Mouse (Mus musculus) heart, embryonic 14.5 days (tissue): ENCODE measurements at regions not wholly inside any gene's neighbourhood (a gene's known extent, or its start where the extent isn't known, plus 50 kb on each side); places are given as distances from the start of the nearest gene placed in this dataset.

Experiments used
- ATAC-seq: fragments of 200-750 bp; cut with Nextera tagmentation; 2 replicates; pipeline ENCODE4 v1.8.0; 2017; ENCODE audit warnings: low read depth, moderate TSS enrichment; ENCODE audit not compliant: insufficient number of reproducible peaks, insufficient read depth, low FRiP score
- H3K27ac ChIP-seq, 2 experiments: fragments of 200-500 bp in 1 of 2; fragments of 300-500 bp in 1 of 2; sonication (generic) in 1 of 2; replicated peaks in 1 of 2; 2 replicates each; pipeline ENCODE4 v1.5.1; 2012 to 2014; ENCODE audit warnings: low read depth in 2 of 2, low read length in 2 of 2, control low read depth in 1 of 2, mild to moderate bottlenecking in 1 of 2, mixed read lengths in 1 of 2; ENCODE audit not compliant: control insufficient read depth in 1 of 2, insufficient read depth in 1 of 2
- H3K27me3 ChIP-seq: fragments of 300-500 bp; sonication (generic); 2 replicates; pipeline ENCODE4 v1.6.1; 2014; ENCODE audit warnings: mild to moderate bottlenecking, low read length, control low read depth; ENCODE audit not compliant: control insufficient read depth, insufficient read depth
- H3K36me3 ChIP-seq: fragments of 300-500 bp; sonication (generic); 2 replicates; pipeline ENCODE4 v1.6.1; 2014; ENCODE audit warnings: mild to moderate bottlenecking, control low read depth, low read length, mixed read lengths; ENCODE audit not compliant: control insufficient read depth, insufficient read depth
- H3K4me1 ChIP-seq, 2 experiments: fragments of 200-500 bp in 1 of 2; fragments of 300-500 bp in 1 of 2; sonication (generic) in 1 of 2; 2 replicates each; pipeline ENCODE4 v1.6.1; 2012 to 2014; ENCODE audit warnings: low read length in 2 of 2, control low read depth in 1 of 2, mixed read lengths in 1 of 2; ENCODE audit not compliant: control insufficient read depth in 2 of 2, insufficient read depth in 2 of 2
- H3K4me2 ChIP-seq: fragments of 300-500 bp; sonication (generic); 2 replicates; pipeline ENCODE4 v1.6.1; 2014; ENCODE audit warnings: mild to moderate bottlenecking, low read length
- H3K4me3 ChIP-seq, 2 experiments: fragments of 200-500 bp in 1 of 2; fragments of 300-500 bp in 1 of 2; sonication (generic) in 1 of 2; 2 replicates each; pipeline ENCODE4 v1.5.1; 2012 to 2014; ENCODE audit warnings: low read length in 2 of 2, mild to moderate bottlenecking in 2 of 2, control low read depth in 1 of 2, low read depth in 1 of 2, moderate library complexity in 1 of 2; ENCODE audit not compliant: control insufficient read depth in 1 of 2, insufficient read depth in 1 of 2
- H3K9ac ChIP-seq: fragments of 300-500 bp; sonication (generic); 2 replicates; pipeline ENCODE4 v1.6.1; 2014; ENCODE audit warnings: mild to moderate bottlenecking, low read length
- H3K9me3 ChIP-seq: fragments of 300-500 bp; sonication (generic); 2 replicates; pipeline ENCODE4 v1.6.1; 2016; ENCODE audit warnings: low read length, control low read depth; ENCODE audit not compliant: control insufficient read depth
- WGBS: fragments of 180-500 bp; shearing (Covaris S2); extraction: QIAGEN DNeasy Blood & Tissue Kit; methylation state at CpG from one replicate; pipeline ENCODE4 v1.1.7; 2014; 5-methylcytosine and 5-hydroxymethylcytosine counted together

- no peaks in the 10 kb centered on the region for H3K27me3 ChIP-seq
- H3K27ac ChIP-seq, result no peak overlapping the region
- H3K4me3 ChIP-seq, result no peak overlapping the region
- no peak for ATAC-seq
- H3K36me3 ChIP-seq, result no peaks in the 10 kb centered on the region
- H3K4me2 ChIP-seq, result no peak overlapping the region
- H3K9ac ChIP-seq, result no peak overlapping the region
- H3K9me3 ChIP-seq, result no peaks in the 10 kb centered on the region
- WGBS, result 42% methylated on average over 1 of the region's 1 CpGs
- no peaks in the 10 kb centered on the region for H3K4me1 ChIP-seq
These were observed 957.4 kb downstream of the Abca13 start for GRCm38 (mm10) chr11:10149160-10149559.

- Histone ChIP-seq H3K27ac (no peak overlapping the region), H3K9me3 (no peaks in the 10 kb centered on the region), H3K27me3 (no peaks in the 10 kb centered on the region), H3K36me3 (no peaks in the 10 kb centered on the region), H3K4me3 (no peak overlapping the region), H3K4me2 (no peak overlapping the region), H3K9ac (no peak overlapping the region), H3K4me1 (no peaks in the 10 kb centered on the region)
- no peak for ATAC-seq
These were observed 960.2 kb upstream of the Vwc2 start for GRCm38 (mm10) chr11:10153836-10154235.

- no peak for ATAC-seq
- Histone ChIP-seq H3K9me3 (no peaks in the 10 kb centered on the region), H3K9ac (no peak overlapping the region), H3K4me2 (no peak overlapping the region), H3K4me1 (no peaks in the 10 kb centered on the region), H3K27me3 (no peaks in the 10 kb centered on the region), H3K4me3 (no peak overlapping the region), H3K36me3 (no peaks in the 10 kb centered on the region), H3K27ac (no peak overlapping the region)
- 39% methylated on average over 3 of the region's 3 CpGs for WGBS
These were observed 920.3 kb upstream of the Vwc2 start for GRCm38 (mm10) chr11:10193738-10194137.

GRCm38 (mm10) chr11:10194774-10195173, 919.2 kb upstream of the Vwc2 start:
- Histone ChIP-seq H3K36me3 (no peaks in the 10 kb centered on the region), H3K27me3 (no peaks in the 10 kb centered on the region), H3K27ac (no peak overlapping the region), H3K4me2 (no peak overlapping the region), H3K9ac (no peak overlapping the region), H3K4me3 (no peak overlapping the region), H3K9me3 (no peaks in the 10 kb centered on the region), H3K4me1 (no peaks in the 10 kb centered on the region)
- ATAC-seq, result no peak
- WGBS, result 50% methylated on average over 2 of the region's 2 CpGs

GRCm38 (mm10) chr11:10201021-10201420, 913.0 kb upstream of the Vwc2 start:
- H3K4me1 ChIP-seq, result no peaks in the 10 kb centered on the region
- H3K27me3 ChIP-seq, result no peaks in the 10 kb centered on the region
- no peaks in the 10 kb centered on the region for H3K9me3 ChIP-seq
- no peak overlapping the region for H3K4me2 ChIP-seq
- no peaks in the 10 kb centered on the region for H3K36me3 ChIP-seq
- 73% methylated on average over 7 of the region's 7 CpGs for WGBS
- no peak overlapping the region for H3K4me3 ChIP-seq
- H3K27ac ChIP-seq, result no peak overlapping the region
- no peak for ATAC-seq
- no peak overlapping the region for H3K9ac ChIP-seq

- Histone ChIP-seq H3K4me3 (no peak overlapping the region), H3K4me2 (no peak overlapping the region), H3K36me3 (no peaks in the 10 kb centered on the region), H3K9ac (no peak overlapping the region), H3K9me3 (no peaks in the 10 kb centered on the region), H3K4me1 (no peaks in the 10 kb centered on the region), H3K27me3 (no peaks in the 10 kb centered on the region), H3K27ac (no peak overlapping the region)
- WGBS, result 63% methylated on average over 3 of the region's 3 CpGs
- ATAC-seq, result no peak
These were observed 908.8 kb upstream of the Vwc2 start for GRCm38 (mm10) chr11:10205257-10205656.
